Mouse (Mus musculus) CH12.LX (cell line): ENCODE results near the gene Lrrfip1. TPM values are rescaled to one million over a fixed set of nuclear protein-coding genes. Genes with fewer than 3 reads are reported as not detected.

Experiments
- DNase-seq: peaks from one replicate; pipeline ENCODE4 v3.0.0-alpha.2; 2013; ENCODE audit errors: extremely low read depth
- H3K27ac ChIP-seq: 2 replicates; pipeline ENCODE4 v1.5.1; 2012; ENCODE audit warnings: low read depth, mild to moderate bottlenecking, control low read depth, moderate library complexity; ENCODE audit not compliant: insufficient read depth
- H3K27me3 ChIP-seq: replicated peaks from 2 replicates; pipeline ENCODE3; 2012; ENCODE audit warnings: inconsistent platforms
- H3K36me3 ChIP-seq, 2 experiments: replicated peaks in 1 of 2; 2 replicates each; pipeline versions ENCODE3 to v1.6.1; 2012; ENCODE audit warnings: inconsistent platforms in 1 of 2, low read length in 1 of 2, mild to moderate bottlenecking in 1 of 2, mixed read lengths in 1 of 2, moderate library complexity in 1 of 2; ENCODE audit not compliant: control insufficient read depth in 1 of 2, insufficient read depth in 1 of 2
- H3K4me1 ChIP-seq, 2 experiments: 2 replicates each; pipeline ENCODE4 v1.6.1; 2012; ENCODE audit warnings: inconsistent platforms in 1 of 2, moderate library complexity in 1 of 2; ENCODE audit not compliant: insufficient read depth in 2 of 2, control insufficient read depth in 1 of 2
- H3K4me2 ChIP-seq: 2 replicates; pipeline ENCODE4 v1.6.1; 2012; ENCODE audit warnings: low read depth, mild to moderate bottlenecking, control low read depth; ENCODE audit not compliant: poor library complexity, insufficient read depth, severe bottlenecking
- H3K4me3 ChIP-seq, 3 experiments: fragments of 150-350 bp in 1 of 3; sonication (generic) in 1 of 3; replicated peaks in 1 of 3; 2 replicates each; pipeline versions ENCODE3 to v1.5.1; 2011 to 2012; ENCODE audit warnings: low read depth in 2 of 3, low read length in 2 of 3, mild to moderate bottlenecking in 2 of 3, moderate library complexity in 2 of 3, control low read depth in 1 of 3, improper control_type of control experiment in 1 of 3, inconsistent platforms in 1 of 3, mixed read lengths in 1 of 3; ENCODE audit not compliant: poor library complexity in 1 of 3
- H3K79me2 ChIP-seq: replicated peaks from 2 replicates; pipeline ENCODE4 v1.6.1; 2012; ENCODE audit warnings: mild to moderate bottlenecking, moderate library complexity; ENCODE audit not compliant: control insufficient read depth, poor library complexity, insufficient read depth, severe bottlenecking; ENCODE audit errors: extremely low read depth
- H3K9ac ChIP-seq: 2 replicates; pipeline ENCODE4 v1.6.1; 2012; ENCODE audit warnings: low read depth, mild to moderate bottlenecking, control low read depth, moderate library complexity; ENCODE audit not compliant: insufficient read depth
- H3K9me3 ChIP-seq: replicated peaks from 2 replicates; pipeline ENCODE3; 2012; ENCODE audit warnings: low read length, inconsistent platforms, mixed read lengths
- CHD1 ChIP-seq: IDR thresholded peaks from 2 replicates; pipeline ENCODE4 v1.6.1; 2012; ENCODE audit warnings: low read depth, low read length, improper control_type of control experiment, inconsistent platforms
- CHD2 ChIP-seq: IDR thresholded peaks from 2 replicates; pipeline ENCODE4 v1.6.1; 2011; ENCODE audit warnings: low read length, improper control_type of control experiment
- CTCF ChIP-seq, 2 experiments: IDR thresholded peaks in 1 of 2; conservative IDR thresholded peaks in 1 of 2; 2 replicates each; pipeline ENCODE4 v1.5.1; 2011 to 2012; ENCODE audit warnings: low read depth in 2 of 2, low read length in 2 of 2, improper control_type of control experiment in 1 of 2, inconsistent platforms in 1 of 2, mild to moderate bottlenecking in 1 of 2, moderate library complexity in 1 of 2
- E2F4 ChIP-seq: IDR thresholded peaks from 2 replicates; pipeline ENCODE4 v1.6.1; 2011; ENCODE audit warnings: low read depth, low read length, improper control_type of control experiment; ENCODE audit not compliant: insufficient replicate concordance
- ELF1 ChIP-seq: IDR thresholded peaks from 2 replicates; pipeline ENCODE4 v1.6.1; 2014; ENCODE audit warnings: low read depth, mild to moderate bottlenecking, inconsistent platforms, low read length, improper control_type of control experiment
- EP300 ChIP-seq: IDR thresholded peaks from 2 replicates; pipeline ENCODE4 v1.6.1; 2011; ENCODE audit warnings: low read length, improper control_type of control experiment
- ETS1 ChIP-seq: conservative IDR thresholded peaks from 2 replicates; pipeline ENCODE4 v1.6.1; 2012; ENCODE audit warnings: low read depth, mild to moderate bottlenecking, inconsistent platforms, low read length, improper control_type of control experiment, moderate library complexity
- GABPA ChIP-seq: IDR thresholded peaks from 2 replicates; pipeline ENCODE4 v1.6.1; 2012; ENCODE audit warnings: low read depth, low read length, improper control_type of control experiment, inconsistent platforms; ENCODE audit not compliant: insufficient replicate concordance
- KAT2A ChIP-seq: IDR thresholded peaks from 2 replicates; pipeline ENCODE4 v1.6.1; 2012; ENCODE audit warnings: low read length, improper control_type of control experiment, inconsistent platforms; ENCODE audit not compliant: insufficient replicate concordance
- MAFK ChIP-seq: IDR thresholded peaks from 2 replicates; pipeline ENCODE4 v1.6.1; 2011; ENCODE audit warnings: low read length, improper control_type of control experiment; ENCODE audit not compliant: insufficient replicate concordance
- MAX ChIP-seq: IDR thresholded peaks from 2 replicates; pipeline ENCODE4 v1.6.1; 2011; ENCODE audit warnings: low read length, improper control_type of control experiment
- MEF2A ChIP-seq: IDR thresholded peaks from 2 replicates; pipeline ENCODE4 v1.6.1; 2014; ENCODE audit warnings: low read depth, mild to moderate bottlenecking, inconsistent platforms, low read length, improper control_type of control experiment, borderline replicate concordance
- MXI1 ChIP-seq: IDR thresholded peaks from 2 replicates; pipeline ENCODE4 v1.6.1; 2011; ENCODE audit warnings: mild to moderate bottlenecking, low read depth, low read length, improper control_type of control experiment
- NRF1 ChIP-seq: IDR thresholded peaks from 2 replicates; pipeline ENCODE4 v1.6.1; 2014; ENCODE audit warnings: low read depth, mild to moderate bottlenecking, inconsistent platforms, low read length, improper control_type of control experiment, moderate library complexity
- PAX5 ChIP-seq: IDR thresholded peaks from 2 replicates; pipeline ENCODE4 v1.6.1; 2012; ENCODE audit warnings: low read length, inconsistent platforms, mixed read lengths
- POLR2AphosphoS2 ChIP-seq: IDR thresholded peaks from 2 replicates; pipeline ENCODE4 v1.6.1; 2011; ENCODE audit warnings: low read depth, low read length, improper control_type of control experiment
- RAD21 ChIP-seq: IDR thresholded peaks from 2 replicates; pipeline ENCODE4 v1.6.1; 2011; ENCODE audit warnings: low read depth, mild to moderate bottlenecking, low read length, improper control_type of control experiment, moderate library complexity
- RCOR1 ChIP-seq: conservative IDR thresholded peaks from 2 replicates; pipeline ENCODE4 v1.6.1; 2012; ENCODE audit warnings: low read depth, mild to moderate bottlenecking, inconsistent platforms, low read length, improper control_type of control experiment
- TBP ChIP-seq: conservative IDR thresholded peaks from 2 replicates; pipeline ENCODE4 v1.6.1; 2011; ENCODE audit warnings: low read depth, low read length, improper control_type of control experiment
- USF1 ChIP-seq: IDR thresholded peaks from 2 replicates; pipeline ENCODE4 v1.6.1; 2014; ENCODE audit warnings: low read depth, mild to moderate bottlenecking, inconsistent platforms, low read length, improper control_type of control experiment
- USF2 ChIP-seq: conservative IDR thresholded peaks from 2 replicates; pipeline ENCODE4 v1.6.1; 2011; ENCODE audit warnings: low read depth, low read length, improper control_type of control experiment
- ZKSCAN1 ChIP-seq: IDR thresholded peaks from 2 replicates; pipeline ENCODE4 v1.6.1; 2012; ENCODE audit warnings: low read depth, inconsistent platforms, low read length, improper control_type of control experiment, borderline replicate concordance
- ZMIZ1 ChIP-seq: IDR thresholded peaks from 2 replicates; pipeline ENCODE4 v1.6.1; 2012; ENCODE audit warnings: low read depth, mild to moderate bottlenecking, inconsistent platforms, low read length, improper control_type of control experiment
- ZNF384 ChIP-seq: IDR thresholded peaks from 2 replicates; pipeline ENCODE4 v1.6.1; 2012; ENCODE audit warnings: low read depth, low read length, improper control_type of control experiment, inconsistent platforms
- dilution Hi-C: fragments of 300-500 bp; cut with MboI; formaldehyde crosslinking; loops from 2 replicates; pipeline ENCODE4 v1.14.3; 2020; ENCODE audit warnings: low sequenced_read_pairs; ENCODE audit not compliant: extremely low pct_unique_long_range_greater_than_20kb, extremely low pct_ligation_motif_present
- in situ Hi-C: fragments of 300-500 bp; cut with MboI; formaldehyde crosslinking; loops from 3 replicates; pipeline ENCODE4 v1.14.3; 2019; ENCODE audit warnings: low sequenced_read_pairs, low pct_ligation_motif_present, low pct_unique_long_range_greater_than_20kb, mixed read lengths
- polyA plus RNA-seq: library from polyadenylated mRNA; unstranded; fragments of >175 nt; gene quantifications from 2 replicates; pipeline ENCODE4 v1.2.1, GENCODE M21; 2012; ENCODE audit warnings: low read depth; ENCODE audit not compliant: insufficient read length
- total RNA-seq, 2 experiments: library from RNA; depleted of rRNA; stranded (reverse); fragments of 300-350 nt in 1 of 2; fragments of >200 nt in 1 of 2; gene quantifications; 2 replicates each; pipeline ENCODE4 v1.2.3; 2012 to 2014

Gene Lrrfip1
- total and polyA plus RNA-seq, 3 experiments, result 17.2 to 30.5 (median 19.1) TPM

GRCm38 (mm10) chr1:90951670-90952069 is 46.9 kb upstream of the Lrrfip1 start:
- Histone ChIP-seq H3K4me1 (no peaks in the 10 kb centered on the region), H3K79me2 (no peaks in the 10 kb centered on the region), H3K4me2 (no peak overlapping the region), H3K9ac (no peak overlapping the region), H3K27ac (no peak overlapping the region), H3K4me3 (no peak overlapping the region), H3K27me3 (peaks cover 67% of the 10 kb centered on the region), H3K9me3 (no peaks in the 10 kb centered on the region), H3K36me3 (no peaks in the 10 kb centered on the region)
- dilution Hi-C loops (no loop called here), in situ Hi-C loops (loop anchor here (10.0 kb wide), 1 partner anchor 307 kb away; no protein-coding TSS in a partner anchor)
- DNase-seq, result no peak
- TF ChIP-seq GABPA, result no peak
- TF ChIP-seq MEF2A, result no peak
- no peak for TF ChIP-seq MXI1
- no peak for TF ChIP-seq MAFK
- TF ChIP-seq CHD2, result no peak
- TF ChIP-seq PAX5, result no peak
- TF ChIP-seq CTCF (conservative IDR thresholded peaks at IDR 0.05 in 1 of 2, IDR thresholded peaks at IDR 0.05 in 1 of 2; ENCODE audit: low read depth in 2 of 2, low read length in 2 of 2), result no peak
- TF ChIP-seq ZNF384, result no peak
- no peak for TF ChIP-seq USF1
- no peak for TF ChIP-seq ZKSCAN1
- TF ChIP-seq USF2, result no peak

DNA sequence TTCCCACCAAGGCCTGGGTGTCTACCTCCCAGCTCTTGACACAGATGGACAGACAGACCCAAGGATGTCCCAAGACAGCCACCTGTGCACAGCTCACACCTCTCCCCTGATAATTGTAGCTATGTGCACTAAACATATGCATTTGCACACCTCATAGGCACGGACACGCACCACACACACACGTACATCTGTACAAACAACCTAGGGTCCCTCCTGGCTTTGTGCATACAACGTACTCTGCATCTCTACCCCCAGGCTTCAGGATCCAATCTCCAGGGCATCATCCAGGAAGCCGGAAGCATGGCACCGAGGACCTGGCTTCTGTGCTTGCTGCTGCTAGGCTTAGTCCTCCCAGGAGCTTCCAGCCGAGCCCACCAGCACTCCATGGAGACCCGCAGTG is 45.7 kb upstream of the Lrrfip1 start, which contains the start of gene Prlh:
TSS of gene Prlh (plus strand) at position 301 of the 400 bp plus-strand sequence.
- no peaks in the 10 kb centered on the region for H3K9me3 ChIP-seq
- no peak within 1 kb of the TSS for H3K4me3 ChIP-seq
- no peak for DNase-seq
- no peaks in the 10 kb centered on the region for H3K79me2 ChIP-seq
- in situ Hi-C loops (loop anchor here (10.0 kb wide), 1 partner anchor 308 kb away; no protein-coding TSS in a partner anchor), dilution Hi-C loops (no loop called here)
- H3K9ac ChIP-seq, result no peak within 1 kb of the TSS
- no peaks in the 10 kb centered on the region for H3K4me1 ChIP-seq
- H3K4me2 ChIP-seq, result no peak within 1 kb of the TSS
- H3K27me3 ChIP-seq, result peaks cover 67% of the 10 kb centered on the region
- TF ChIP-seq CHD2 (no peak), MEF2A (no peak), KAT2A (no peak), RAD21 (no peak)
- H3K27ac ChIP-seq, result no peak within 1 kb of the TSS
- H3K36me3 ChIP-seq, result no peaks in the 10 kb centered on the region

GRCm38 (mm10) chr1:90953688-90954087 is 44.8 kb upstream of the Lrrfip1 start:
- in situ Hi-C loops, result loop anchor here (10.0 kb wide), 1 partner anchor 309 kb away; no protein-coding TSS in a partner anchor
- Histone ChIP-seq H3K4me2 (no peak overlapping the region), H3K4me1 (no peaks in the 10 kb centered on the region), H3K36me3 (no peaks in the 10 kb centered on the region)
- no peak for TF ChIP-seq NRF1
- TF ChIP-seq RCOR1, result no peak
- no peak for TF ChIP-seq TBP
- TF ChIP-seq EP300, result no peak
- TF ChIP-seq RAD21, result no peak
- no peak for TF ChIP-seq POLR2AphosphoS2
- no peak for TF ChIP-seq CHD1
- TF ChIP-seq MXI1, result no peak
- no peak for TF ChIP-seq CHD2
- no peak for TF ChIP-seq E2F4
- no peak for TF ChIP-seq MAX
- TF ChIP-seq ETS1, result no peak
- no peak for TF ChIP-seq ZMIZ1
- no peak for TF ChIP-seq ELF1
- TF ChIP-seq, all 38 proteins: peak for 0
- Histone ChIP-seq H3K9me3 (no peaks in the 10 kb centered on the region), H3K4me3 (no peak overlapping the region), H3K9ac (no peak overlapping the region), H3K27ac (no peak overlapping the region), H3K27me3 (peaks cover 72% of the 10 kb centered on the region), H3K79me2 (no peaks in the 10 kb centered on the region)
- no peak for DNase-seq
- dilution Hi-C loops, result no loop called here
